Mouse (Mus musculus) cerebellum, postnatal 14 days (tissue): Measurements from ENCODE around the gene Kpna4.
"Not testable (repeated sequence)": the region's sequence is repeated elsewhere in the genome, so short reads cannot be mapped to it uniquely, and the experiment has no call there.

Experiments used
- DNase-seq, 2 experiments: peaks; one replicate each; pipeline ENCODE4 v3.0.0; 2021; ENCODE audit warnings: mixed read lengths in 2 of 2

Kpna4 gene

GRCm38 (mm10) chr3:69094456-69094855 is 32.5 kb downstream of the Kpna4 start:
- no peak for DNase-seq

- no peak for DNase-seq
These were observed 62.9 kb downstream of the Kpna4 start for GRCm38 (mm10) chr3:69064005-69064404.

- DNase-seq, result no peak
These were observed 64.1 kb downstream of the Kpna4 start for GRCm38 (mm10) chr3:69062764-69063163.

- DNase-seq, result no peak
These were observed 66.2 kb downstream of the Kpna4 start for GRCm38 (mm10) chr3:69060672-69061071.

- peak; percentile 25 to 49 for DNase-seq
These were observed 71.0 kb downstream of the Kpna4 start for GRCm38 (mm10) chr3:69055871-69056270.

GRCm38 (mm10) chr3:69054760-69055432 is 72.0 kb downstream of the Kpna4 start:
- no peak for DNase-seq

GRCm38 (mm10) chr3:69051894-69052293 is 75.0 kb downstream of the Kpna4 start:
- DNase-seq, result no peak

GRCm38 (mm10) chr3:69049011-69049410 is 77.9 kb downstream of the Kpna4 start:
- no peak for DNase-seq

- DNase-seq, result no peak
These were observed 79.2 kb downstream of the Kpna4 start for GRCm38 (mm10) chr3:69047684-69048083.

GRCm38 (mm10) chr3:69046509-69046908 is 80.4 kb downstream of the Kpna4 start:
- no peak for DNase-seq

- no peak for DNase-seq
These were observed 81.2 kb downstream of the Kpna4 start for GRCm38 (mm10) chr3:69045750-69046149.

- DNase-seq, result no peak
These were observed 81.6 kb downstream of the Kpna4 start for GRCm38 (mm10) chr3:69045400-69045703.

GRCm38 (mm10) chr3:69044645-69045399 is 82.1 kb downstream of the Kpna4 start, which contains the start of gene Trim59:
TSS of gene Trim59 (minus strand) at chr3:69044755.
- peak; percentile 90 to 94 for DNase-seq

GRCm38 (mm10) chr3:69044167-69044591 is 82.7 kb downstream of the Kpna4 start:
- DNase-seq, result no peak

GRCm38 (mm10) chr3:69041298-69041697 is 85.6 kb downstream of the Kpna4 start:
- DNase-seq, result no peak

- DNase-seq, result no peak
These were observed 86.8 kb downstream of the Kpna4 start for GRCm38 (mm10) chr3:69040105-69040504.

- no peak for DNase-seq
These were observed 100.7 kb downstream of the Kpna4 start for GRCm38 (mm10) chr3:69026133-69026783.

- no peak for DNase-seq
These were observed 106.1 kb downstream of the Kpna4 start for GRCm38 (mm10) chr3:69020764-69021163.

- DNase-seq, result no peak
These were observed 106.6 kb downstream of the Kpna4 start for GRCm38 (mm10) chr3:69020285-69020684.

- DNase-seq, result not testable (repeated sequence)
These were observed 108.3 kb downstream of the Kpna4 start for GRCm38 (mm10) chr3:69018635-69019034.

- DNase-seq, result no peak
These were observed 109.7 kb downstream of the Kpna4 start for GRCm38 (mm10) chr3:69017181-69017580.
